Mouse (Mus musculus): ENCODE data around the gene Tmem158.

Tmem158 gene

DNA sequence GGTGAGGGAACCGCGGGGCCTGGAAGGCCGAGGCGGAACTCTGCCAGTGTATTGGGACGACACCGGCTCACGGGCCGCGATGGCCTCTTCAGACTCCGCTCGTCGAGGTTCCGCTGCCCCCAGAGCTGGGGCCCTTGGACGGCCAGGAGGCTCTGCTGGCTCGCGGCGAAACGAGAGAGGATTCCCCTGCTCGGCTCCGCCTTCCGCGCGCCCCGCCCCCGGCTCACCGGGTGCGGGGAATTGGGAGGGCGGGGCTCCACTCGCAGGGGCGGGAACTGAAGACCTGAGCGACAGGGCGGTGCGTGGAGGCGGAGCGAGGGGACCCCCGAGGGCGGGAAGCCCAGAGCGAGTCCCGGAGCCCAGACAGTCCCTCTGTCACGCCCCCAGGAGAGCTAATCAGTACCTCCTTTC lies at the start of gene Tmem158:
TSS of gene Tmem158 (minus strand) at position 154 of the 411 bp plus-strand sequence.
- DNase-seq, result peak; percentile 83 to 87

DNA sequence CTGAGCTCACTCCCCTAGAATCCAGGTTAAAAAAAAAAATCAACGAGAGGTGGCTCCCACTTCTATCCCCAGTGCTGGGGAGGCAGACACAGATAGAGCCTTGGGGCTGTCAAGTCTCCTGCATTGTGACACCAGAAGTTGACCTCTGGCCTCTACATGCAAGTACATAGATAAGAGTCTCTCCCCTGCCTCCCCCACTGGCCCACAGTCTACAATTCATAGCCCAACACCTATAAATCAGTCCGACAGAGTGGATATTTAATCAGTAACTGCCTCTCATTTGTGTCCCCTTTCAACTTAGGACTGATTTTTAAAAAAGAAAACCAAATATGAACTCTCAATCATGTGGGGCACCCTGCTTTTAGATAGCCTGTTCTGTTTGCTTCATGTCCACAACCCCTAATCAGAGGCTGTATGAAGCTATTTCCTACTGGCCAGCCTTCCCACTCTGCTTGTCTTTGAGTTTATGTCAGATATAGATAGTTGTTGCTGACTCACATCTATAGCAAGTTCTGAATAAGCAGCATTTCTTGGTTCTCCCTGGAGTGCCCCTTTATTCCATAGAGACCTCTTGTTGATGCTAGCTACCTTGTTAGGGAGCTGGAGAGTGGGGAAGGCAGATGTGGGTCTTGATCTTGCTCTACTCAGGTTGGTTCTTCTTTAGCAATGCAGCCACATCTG lies 49.3 kb upstream of the Tmem158 start:
- DNase-seq, result no peak

DNA sequence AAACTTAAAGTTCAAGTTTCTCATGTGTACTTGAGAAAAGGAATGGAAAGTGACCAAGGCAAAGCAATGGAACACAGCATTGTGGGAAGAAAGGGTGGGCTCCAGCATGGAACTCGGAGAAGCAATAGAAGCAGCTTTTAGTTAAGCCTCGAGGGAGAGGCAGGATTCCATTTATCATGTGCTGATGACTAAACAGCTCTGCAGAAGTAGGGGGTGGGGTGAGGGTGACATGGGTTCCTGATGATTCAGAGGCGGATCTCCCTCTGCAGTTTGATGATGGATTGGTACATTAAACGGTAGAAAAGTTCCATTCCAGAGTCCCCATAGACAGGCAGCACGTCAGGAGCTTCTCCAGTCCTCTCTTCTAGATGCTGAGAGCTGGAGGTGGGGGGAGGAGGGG lies 48.5 kb upstream of the Tmem158 start:
- DNase-seq, result no peak

DNA sequence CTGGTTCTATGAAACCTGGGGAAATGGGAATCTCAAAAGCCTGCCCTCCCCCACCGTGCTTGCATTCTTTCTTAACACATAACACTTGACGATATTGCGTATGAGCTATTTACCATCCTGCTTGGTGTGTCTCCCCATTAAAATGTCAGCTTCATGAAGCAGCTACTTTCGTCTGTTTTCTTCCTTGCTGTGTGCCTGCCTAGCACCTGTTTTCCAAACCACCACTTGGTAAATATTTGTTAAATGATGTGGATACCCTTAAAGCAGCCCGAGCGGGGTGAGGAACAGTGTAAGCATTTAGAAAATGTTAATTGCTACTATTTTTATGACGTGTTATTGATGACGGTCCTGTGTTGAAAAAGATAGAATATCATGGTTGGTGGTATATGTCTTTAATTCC lies 44.4 kb upstream of the Tmem158 start:
- peak in 1 of 2 experiments; percentile 6 for DNase-seq

GRCm38 (mm10) chr9:123303952-123304351 lies 43.4 kb upstream of the Tmem158 start:
- peak; percentile 4 to 5 for DNase-seq

DNA sequence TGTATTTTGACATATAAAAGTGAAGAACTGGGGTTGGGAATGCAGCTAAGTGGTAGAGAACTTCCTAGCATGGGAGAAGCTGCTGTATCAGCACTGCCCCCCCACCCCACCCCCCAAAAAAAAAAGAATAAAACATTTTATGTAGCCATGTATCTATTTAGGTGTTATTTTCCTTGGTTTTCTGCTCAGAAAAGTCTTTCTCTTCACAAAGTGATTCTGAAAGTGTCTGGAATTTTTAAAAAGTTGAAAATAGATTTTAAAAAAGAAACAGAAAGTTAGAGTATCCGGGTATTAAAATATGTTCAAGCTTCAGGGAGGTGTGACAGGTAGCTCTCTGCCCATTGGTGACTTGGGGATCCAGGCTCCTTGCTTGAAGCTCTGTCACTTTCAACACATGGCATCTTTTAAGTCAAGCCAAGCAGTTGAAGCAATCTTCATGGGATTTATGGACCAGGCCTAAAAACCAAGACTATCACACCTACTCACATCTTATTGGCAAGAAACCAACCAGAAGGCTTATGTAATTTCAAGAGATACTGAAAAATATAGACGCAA lies 42.3 kb upstream of the Tmem158 start:
- no peak for DNase-seq

- DNase-seq, result no peak
Observed at GRCm38 (mm10) chr9:123297862-123298261, 37.3 kb upstream of the Tmem158 start.

- no peak for DNase-seq
Observed at GRCm38 (mm10) chr9:123296229-123296628, 35.7 kb upstream of the Tmem158 start.

DNA sequence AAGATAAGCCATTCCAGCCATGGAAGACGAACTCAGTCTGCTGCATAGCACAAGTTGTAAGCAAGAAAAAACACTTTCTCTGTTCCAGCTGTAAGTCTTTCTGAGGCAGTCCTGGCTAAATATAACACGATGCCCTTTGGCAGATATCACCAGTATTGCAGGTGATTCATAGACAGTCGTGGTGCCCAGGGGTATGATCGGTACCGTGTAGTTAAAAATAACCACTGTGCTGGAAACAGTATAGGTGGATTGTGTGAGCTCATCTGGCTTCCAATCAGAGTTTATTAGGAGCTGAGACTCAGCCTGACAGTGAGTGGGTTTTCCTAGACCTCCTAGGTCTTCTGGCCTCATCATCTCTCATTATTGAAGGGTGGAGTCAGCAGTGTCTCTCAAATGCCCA lies 34.0 kb upstream of the Tmem158 start:
- DNase-seq, result no peak

GRCm38 (mm10) chr9:123288378-123288777 lies 27.8 kb upstream of the Tmem158 start:
- DNase-seq, result no peak

- DNase-seq, result no peak
Observed at GRCm38 (mm10) chr9:123285623-123286022, 25.1 kb upstream of the Tmem158 start.

DNA sequence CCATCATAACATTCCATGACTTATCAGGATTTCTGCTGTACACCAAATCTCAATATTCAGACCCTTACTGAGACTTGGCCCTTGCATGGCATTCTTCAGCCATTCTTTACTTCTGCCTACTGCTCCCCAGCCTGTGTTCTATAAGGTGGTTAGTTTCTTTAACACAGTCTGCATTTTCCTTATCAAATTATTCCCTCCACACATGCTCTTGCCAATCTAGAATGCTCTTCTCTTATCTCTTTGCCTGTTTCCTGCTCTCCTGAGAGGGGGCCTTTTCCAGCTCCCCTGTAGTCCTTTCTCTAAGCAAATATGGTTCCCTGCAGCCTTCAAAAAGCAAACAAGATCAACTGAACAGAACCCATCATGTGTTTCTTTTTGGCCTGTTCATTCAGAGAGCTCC lies 20.2 kb upstream of the Tmem158 start:
- DNase-seq, result no peak

DNA sequence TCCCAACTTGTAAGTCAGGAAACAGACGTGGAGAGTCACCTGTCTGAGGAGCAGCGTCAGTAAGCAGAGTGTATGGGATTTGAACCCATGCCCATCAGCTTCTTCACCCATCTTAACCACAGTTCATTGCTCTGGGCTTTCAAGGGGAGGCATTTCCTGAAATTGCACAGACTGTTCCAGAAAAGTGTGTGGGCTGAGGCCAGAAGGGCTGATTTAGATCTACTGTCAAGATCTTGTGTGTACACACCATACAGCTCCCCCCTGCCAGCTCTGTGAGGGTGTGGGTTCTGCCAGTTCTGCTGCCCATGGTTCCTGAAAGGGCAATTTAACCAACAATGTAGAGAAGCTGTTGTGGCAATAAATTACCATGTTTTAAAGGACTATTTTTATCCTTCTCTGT lies 17.4 kb upstream of the Tmem158 start:
- DNase-seq, result no peak

DNA sequence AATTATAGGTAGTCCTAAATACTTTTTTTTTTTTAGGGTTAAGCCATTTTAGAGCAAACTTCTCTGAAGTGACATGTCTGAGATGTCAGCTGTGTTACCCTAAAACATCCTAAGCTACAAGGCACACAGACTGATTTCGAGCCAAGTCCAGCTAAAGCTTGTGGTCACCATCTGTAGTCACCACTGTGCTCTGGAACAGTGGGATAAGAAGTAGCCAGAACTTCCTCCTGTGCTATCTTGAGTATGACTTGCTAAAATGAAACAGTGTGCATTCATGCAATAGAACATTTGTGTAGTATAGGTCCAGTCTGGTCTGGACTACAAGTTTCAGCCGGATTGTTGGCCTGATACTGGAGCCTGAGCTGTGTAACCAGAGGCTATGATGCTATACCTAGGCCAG lies 14.8 kb upstream of the Tmem158 start:
- no peak for DNase-seq

GRCm38 (mm10) chr9:123274674-123275073 lies 14.1 kb upstream of the Tmem158 start:
- no peak for DNase-seq

- DNase-seq, result no peak
Observed at GRCm38 (mm10) chr9:123273876-123274275, 13.3 kb upstream of the Tmem158 start.

DNA sequence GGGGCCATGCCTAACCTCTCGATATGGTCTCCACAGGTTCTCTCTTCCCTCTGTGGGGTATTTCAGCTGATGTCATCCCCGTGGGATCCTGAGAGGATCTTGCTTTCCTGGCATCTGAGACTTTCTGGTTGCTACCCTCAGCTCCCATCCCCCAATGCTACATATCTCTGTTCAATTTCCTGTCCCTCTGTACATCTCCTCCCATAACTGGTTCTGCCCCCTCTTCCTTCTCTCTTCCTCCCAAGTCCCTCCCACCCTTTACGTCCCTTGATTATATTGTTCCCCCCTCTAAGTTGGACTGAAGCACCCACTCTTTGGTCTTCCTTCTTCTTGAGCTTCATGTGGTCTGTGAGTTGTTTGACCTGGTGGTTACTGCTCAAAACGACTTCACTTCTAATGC lies 11.0 kb upstream of the Tmem158 start:
- DNase-seq, result no peak

DNA sequence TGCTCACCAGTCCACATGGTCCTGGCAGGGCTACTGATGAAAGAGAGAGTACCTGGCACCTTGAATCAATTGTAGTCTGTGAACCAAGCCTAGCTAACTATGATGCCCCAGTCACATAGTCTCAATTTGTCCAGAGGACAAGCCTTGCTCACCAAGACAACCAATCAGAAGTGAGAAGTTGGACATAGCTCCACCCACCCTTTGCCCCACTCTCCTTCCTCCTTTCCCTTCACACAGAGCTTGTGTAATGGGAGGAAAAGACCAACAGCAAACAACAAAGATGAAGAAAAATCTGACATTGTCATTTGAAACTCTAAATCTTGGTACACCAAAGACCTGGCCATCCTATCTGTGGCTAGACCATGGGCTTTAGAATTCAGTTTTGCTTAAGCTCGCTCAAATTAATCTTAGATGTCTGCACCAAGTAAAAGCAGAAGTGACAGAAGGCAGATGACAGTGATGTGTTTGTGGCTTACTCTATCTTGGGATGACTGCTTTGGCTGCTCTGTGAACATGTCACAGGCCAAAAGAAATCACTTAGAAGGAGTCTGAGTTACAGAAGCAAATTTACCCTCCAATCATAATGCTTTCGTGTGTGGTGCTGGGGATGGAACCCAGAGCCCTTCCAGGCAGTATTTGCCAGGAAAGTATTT lies 9.5 kb upstream of the Tmem158 start:
- no peak for DNase-seq

GRCm38 (mm10) chr9:123259896-123260610 lies 511 bp downstream of the Tmem158 start:
- peak; percentile 75 to 82 for DNase-seq

DNA sequence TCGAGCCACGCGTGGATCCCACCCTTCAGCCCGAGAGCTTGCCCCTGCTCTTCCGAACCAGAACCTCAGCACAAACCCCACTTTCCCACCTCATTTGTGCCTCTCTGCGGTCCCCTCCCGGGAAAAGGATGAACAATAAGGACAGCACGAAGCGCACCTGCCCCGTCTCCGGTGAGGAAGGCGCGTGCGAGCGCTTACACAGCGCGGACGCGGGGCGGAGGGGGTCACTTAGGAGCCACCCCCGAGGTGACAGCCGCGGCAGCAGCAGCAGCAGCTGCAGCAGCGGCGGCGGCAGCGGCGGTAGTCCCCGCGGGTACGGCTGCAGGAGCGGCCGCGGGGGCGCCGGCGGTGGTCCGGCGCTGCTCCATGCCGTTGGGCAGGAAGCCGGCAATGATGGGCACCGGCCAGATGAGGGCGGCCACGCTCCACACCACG lies 1.1 kb downstream of the Tmem158 start:
- no peak for DNase-seq

- no peak for DNase-seq
Observed at GRCm38 (mm10) chr9:123258796-123259195, 1.8 kb downstream of the Tmem158 start.

GRCm38 (mm10) chr9:123255736-123256135 lies 4.8 kb downstream of the Tmem158 start:
- DNase-seq, result no peak

DNA sequence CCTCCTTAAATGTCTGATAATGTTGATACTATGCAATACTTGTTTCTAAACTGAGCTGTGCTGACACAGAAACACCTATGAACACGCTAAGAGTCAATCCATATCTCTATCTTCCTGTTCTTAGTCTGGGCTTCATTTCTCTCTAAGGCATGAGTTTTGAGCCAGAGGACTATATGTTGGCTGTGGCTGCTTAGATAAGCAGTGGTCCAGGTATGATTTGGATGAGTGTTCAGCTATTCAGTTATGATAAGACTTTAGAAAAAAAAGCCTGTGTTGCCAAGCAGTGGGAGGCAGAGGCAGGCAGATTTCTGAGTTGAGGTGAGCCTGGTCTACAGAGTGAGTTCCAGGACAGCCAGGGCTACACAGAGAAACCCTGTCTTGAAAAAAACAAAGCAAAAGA lies 12.6 kb downstream of the Tmem158 start:
- no peak for DNase-seq

GRCm38 (mm10) chr9:123245146-123245545 lies 15.4 kb downstream of the Tmem158 start:
- DNase-seq, result no peak
